Mouse (Mus musculus) hindbrain, embryonic 11.5 days (tissue): ENCODE results near the gene Nrxn1. TPM values are rescaled to one million over a fixed set of nuclear protein-coding genes. Genes with fewer than 3 reads are reported as not detected.
"Not testable (repeated sequence)": the region's sequence is repeated elsewhere in the genome, so short reads cannot be mapped to it uniquely, and the experiment has no call there.

ENCODE experiments used
- ATAC-seq: fragments of 200-750 bp; cut with Nextera tagmentation; 2 replicates; pipeline ENCODE4 v1.8.0; 2017; ENCODE audit warnings: mild to moderate bottlenecking, moderate TSS enrichment, moderate library complexity; ENCODE audit not compliant: low FRiP score
- DNase-seq: peaks from one replicate; pipeline ENCODE4 v3.0.0-alpha.2; 2015; ENCODE audit warnings: low spot score
- H3K27ac ChIP-seq: fragments of 300-500 bp; sonication (generic); 2 replicates; pipeline ENCODE4 v1.5.1; 2014; ENCODE audit warnings: mild to moderate bottlenecking, low read depth, low read length
- H3K27me3 ChIP-seq: fragments of 300-500 bp; sonication (generic); 2 replicates; pipeline ENCODE4 v1.6.1; 2014; ENCODE audit warnings: mild to moderate bottlenecking, low read length, moderate library complexity, mixed read lengths; ENCODE audit not compliant: control insufficient read depth, insufficient read depth
- H3K36me3 ChIP-seq: fragments of 300-500 bp; sonication (generic); 2 replicates; pipeline ENCODE4 v1.6.1; 2014; ENCODE audit warnings: mild to moderate bottlenecking, low read length, moderate library complexity, mixed read lengths; ENCODE audit not compliant: control insufficient read depth, insufficient read depth
- H3K4me1 ChIP-seq: fragments of 300-500 bp; sonication (generic); replicated peaks from 2 replicates; pipeline ENCODE4 v1.6.1; 2014; ENCODE audit warnings: low read length, mixed read lengths; ENCODE audit not compliant: control insufficient read depth, insufficient read depth
- H3K4me2 ChIP-seq: fragments of 300-500 bp; sonication (generic); replicated peaks from 2 replicates; pipeline ENCODE4 v1.6.1; 2014; ENCODE audit warnings: mild to moderate bottlenecking, low read depth, low read length
- H3K4me3 ChIP-seq: fragments of 300-500 bp; sonication (generic); 2 replicates; pipeline ENCODE4 v1.5.1; 2014; ENCODE audit warnings: low read depth, low read length
- H3K9ac ChIP-seq: fragments of 300-500 bp; sonication (generic); 2 replicates; pipeline ENCODE4 v1.6.1; 2014; ENCODE audit warnings: low read depth, low read length
- H3K9me3 ChIP-seq: fragments of 300-500 bp; sonication (generic); 2 replicates; pipeline ENCODE4 v1.6.1; 2016; ENCODE audit warnings: low read length; ENCODE audit not compliant: control insufficient read depth
- WGBS: fragments of 180-500 bp; shearing (Covaris S2); extraction: QIAGEN DNeasy Blood & Tissue Kit; methylation state at CpG from one replicate; pipeline ENCODE4 v1.1.7; 2014; 5-methylcytosine and 5-hydroxymethylcytosine counted together
- polyA plus RNA-seq: library from polyadenylated mRNA; unstranded; fragments of >200 nt; fragmentation: Nextera tagmentation; extraction: Ambion mirVana; gene quantifications from 2 replicates; pipeline ENCODE4 v1.2.1, GENCODE M21; 2014

The Nrxn1 gene
- polyA plus RNA-seq, 1 experiment from 2014 or later, result 25.0 TPM

GRCm38 (mm10) chr17:90503999-90504398 is 588.9 kb downstream of the Nrxn1 start:
- H3K27me3 ChIP-seq, H3K9ac ChIP-seq, H3K27ac ChIP-seq, H3K4me3 ChIP-seq, H3K9me3 ChIP-seq, DNase-seq, H3K4me2 ChIP-seq, H3K4me1 ChIP-seq, H3K36me3 ChIP-seq, ATAC-seq: not testable (repeated sequence)
- 72% methylated on average over 7 of the region's 7 CpGs for WGBS

- 65% methylated on average over 6 of the region's 6 CpGs for WGBS
- no peaks in the 10 kb centered on the region for H3K4me1 ChIP-seq
- DNase-seq (peak; percentile 79), ATAC-seq (peak; percentile 64)
- no peaks in the 10 kb centered on the region for H3K9me3 ChIP-seq
- no peaks in the 10 kb centered on the region for H3K36me3 ChIP-seq
- H3K4me2 ChIP-seq, result no peak overlapping the region
- H3K4me3 ChIP-seq, result no peak overlapping the region
- no peaks in the 10 kb centered on the region for H3K27me3 ChIP-seq
- H3K27ac ChIP-seq, result no peak overlapping the region
- no peak overlapping the region for H3K9ac ChIP-seq
These were observed 591.7 kb downstream of the Nrxn1 start for GRCm38 (mm10) chr17:90501023-90501675.

GRCm38 (mm10) chr17:90479531-90480250 is 613.2 kb downstream of the Nrxn1 start:
- no peak for ATAC-seq

GRCm38 (mm10) chr17:90456748-90457147 is 636.1 kb downstream of the Nrxn1 start:
- Histone ChIP-seq H3K27me3 (no peaks in the 10 kb centered on the region; the same call in 1 of the 2 replicates), H3K4me2 (no peak overlapping the region), H3K9ac (no peak overlapping the region), H3K9me3 (no peaks in the 10 kb centered on the region), H3K27ac (no peak overlapping the region), H3K4me1 (no peaks in the 10 kb centered on the region), H3K4me3 (no peak overlapping the region), H3K36me3 (no peaks in the 10 kb centered on the region)
- ATAC-seq, result no peak
- peak; percentile 33 for DNase-seq
- 35% methylated on average over 5 of the region's 5 CpGs for WGBS

More at GRCm38 (mm10) chr17:90479531-90480250, 613.2 kb downstream of the Nrxn1 start:
- Histone ChIP-seq H3K4me1 (no peaks in the 10 kb centered on the region), H3K27me3 (no peaks in the 10 kb centered on the region), H3K9ac (no peak overlapping the region), H3K4me2 (no peak overlapping the region), H3K27ac (no peak overlapping the region), H3K9me3 (no peaks in the 10 kb centered on the region), H3K4me3 (no peak overlapping the region), H3K36me3 (no peaks in the 10 kb centered on the region)
- no peak for DNase-seq

GRCm38 (mm10) chr17:90455904-90456303 is 637.0 kb downstream of the Nrxn1 start:
- H3K4me1 ChIP-seq, result no peaks in the 10 kb centered on the region
- peak; percentile 57 for DNase-seq
- WGBS, result 0% methylated on average over 13 of the region's 13 CpGs
- 0 out of 2 replicates have a peak overlapping the region, but pooled peaks have one; percentile 2 for H3K9ac ChIP-seq
- H3K4me2 ChIP-seq, result peak overlapping the region; percentile 90
- H3K4me3 ChIP-seq, result peak overlapping the region; percentile 62
- no peaks in the 10 kb centered on the region for H3K36me3 ChIP-seq
- H3K27ac ChIP-seq, result no peak overlapping the region
- no peaks in the 10 kb centered on the region for H3K9me3 ChIP-seq
- no peaks in the 10 kb centered on the region; the same call in 1 of the 2 replicates for H3K27me3 ChIP-seq
- peak; percentile 58 for ATAC-seq

- Histone ChIP-seq H3K27ac (no peak overlapping the region), H3K27me3 (no peaks in the 10 kb centered on the region; the same call in 1 of the 2 replicates), H3K4me1 (no peaks in the 10 kb centered on the region), H3K9ac (peak overlapping the region; percentile 65), H3K9me3 (no peaks in the 10 kb centered on the region), H3K4me2 (peak overlapping the region; percentile 90), H3K4me3 (peak overlapping the region; percentile 62), H3K36me3 (no peaks in the 10 kb centered on the region)
- under 1% methylated on average over 23 of the region's 23 CpGs for WGBS
- ATAC-seq (peak; percentile 79), DNase-seq (no peak)
These were observed 637.5 kb downstream of the Nrxn1 start for GRCm38 (mm10) chr17:90455409-90455775.

GRCm38 (mm10) chr17:90454738-90455408 is 638.0 kb downstream of the Nrxn1 start:
- Histone ChIP-seq H3K27me3 (no peaks in the 10 kb centered on the region; the same call in 1 of the 2 replicates), H3K4me2 (peak overlapping the region; percentile 90), H3K9me3 (no peaks in the 10 kb centered on the region), H3K9ac (peak overlapping the region; percentile 65), H3K4me3 (peak overlapping the region; percentile 62), H3K4me1 (no peaks in the 10 kb centered on the region), H3K36me3 (no peaks in the 10 kb centered on the region), H3K27ac (no peak overlapping the region)
- DNase-seq, result peak; percentile 67
- peak; percentile 56 for ATAC-seq
- WGBS, result under 1% methylated on average over 31 of the region's 41 CpGs

- ATAC-seq (peak; percentile 59), DNase-seq (no peak)
- Histone ChIP-seq H3K27ac (no peak overlapping the region), H3K27me3 (no peaks in the 10 kb centered on the region; the same call in 1 of the 2 replicates), H3K9me3 (no peaks in the 10 kb centered on the region), H3K36me3 (no peaks in the 10 kb centered on the region), H3K4me1 (no peaks in the 10 kb centered on the region), H3K4me3 (peak overlapping the region; percentile 62), H3K4me2 (peak overlapping the region; percentile 90), H3K9ac (peak overlapping the region; percentile 65)
- 1% methylated on average over 15 of the region's 15 CpGs for WGBS
These were observed 638.5 kb downstream of the Nrxn1 start for GRCm38 (mm10) chr17:90454356-90454737.
